Mouse (Mus musculus) spleen, adult 2 months (tissue): ENCODE results near the gene Sphk1.
A peak's percentile ranks its signal among the peaks of the same experiment; 100 is the strongest.

ENCODE experiments used
- CTCF ChIP-seq: fragments of 200-500 bp; IDR thresholded peaks from 2 replicates; pipeline ENCODE4 v1.5.1; 2011; ENCODE audit warnings: mild to moderate bottlenecking, inconsistent platforms; ENCODE audit not compliant: insufficient read depth, insufficient read length, insufficient replicate concordance; ENCODE audit errors: extremely low read depth
- POLR2A ChIP-seq: fragments of 200-500 bp; IDR thresholded peaks from 2 replicates; pipeline ENCODE4 v1.6.1; 2011; ENCODE audit warnings: low read depth, low read length, inconsistent platforms

- TF ChIP-seq CTCF (no peak), POLR2A (peak; percentile 75)
Observed at GRCm38 (mm10) chr11:116490232-116491107, 40.3 kb upstream of the Sphk1 start.
